Mouse (Mus musculus) left cerebral cortex, postnatal 36 days (tissue): ENCODE measurements around the gene Uqcc1. TPM values are rescaled to one million over a fixed set of nuclear protein-coding genes. Genes with fewer than 3 reads are reported as not detected.
"Not testable (repeated sequence)": the region's sequence is repeated elsewhere in the genome, so short reads cannot be mapped to it uniquely, and the experiment has no call there.

Experiments used
- DNase-seq, 2 experiments: peaks; one replicate each; pipeline ENCODE4 v3.0.0; 2021 to 2022; ENCODE audit warnings: low spot score in 2 of 2, mixed read lengths in 1 of 2
- intact Hi-C: fragments of 180-260 bp; cut with DNase I; formaldehyde crosslinking; loops from one replicate; pipeline ENCODE4 v1.15.1; 2025
- total RNA-seq, 2 experiments: library from RNA; stranded (reverse); gene quantifications; 2 replicates each; pipeline ENCODE4 v1.2.3; 2021

Gene Uqcc1
- total RNA-seq, 2 experiments from 2014 or later = 66.0 to 70.6 TPM

DNA sequence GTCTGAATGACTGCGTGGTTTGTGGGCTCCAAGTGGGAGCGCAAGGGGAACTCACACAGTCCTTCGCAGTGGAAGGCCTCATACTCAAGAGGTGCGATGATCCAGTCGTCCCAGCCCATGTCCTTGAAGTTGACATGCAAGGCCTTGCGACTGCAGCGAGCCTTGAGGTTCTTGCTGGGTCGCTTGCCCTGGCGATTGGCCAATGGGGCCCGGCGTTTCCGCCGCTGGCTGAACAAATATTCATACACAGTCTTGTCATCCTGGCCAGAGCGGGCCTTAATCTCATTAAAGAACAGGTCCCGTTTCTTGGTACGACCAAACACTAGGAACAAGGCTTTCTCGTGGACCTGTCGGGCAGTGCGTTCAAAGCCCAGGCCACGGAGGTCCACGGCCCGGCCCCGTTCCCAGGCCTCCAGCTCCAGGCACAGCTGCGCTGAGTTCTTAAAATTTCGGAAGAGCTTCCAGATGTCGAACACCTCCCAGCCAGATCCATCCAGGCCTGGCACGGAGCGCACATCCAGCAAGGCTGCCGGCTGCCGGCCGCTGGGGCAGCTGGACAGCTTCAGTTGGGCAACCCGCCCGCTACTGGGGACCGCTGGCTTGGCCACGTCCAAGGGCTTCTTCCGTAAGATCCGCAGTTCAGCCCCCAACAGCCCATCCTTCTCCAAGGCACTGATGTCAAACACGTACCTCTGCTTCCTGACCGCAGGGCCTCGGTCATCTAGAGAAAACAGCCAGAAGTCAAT lies 11.8 kb upstream of the Uqcc1 start:
- no peak for DNase-seq
- intact Hi-C loops = no loop called here

DNA sequence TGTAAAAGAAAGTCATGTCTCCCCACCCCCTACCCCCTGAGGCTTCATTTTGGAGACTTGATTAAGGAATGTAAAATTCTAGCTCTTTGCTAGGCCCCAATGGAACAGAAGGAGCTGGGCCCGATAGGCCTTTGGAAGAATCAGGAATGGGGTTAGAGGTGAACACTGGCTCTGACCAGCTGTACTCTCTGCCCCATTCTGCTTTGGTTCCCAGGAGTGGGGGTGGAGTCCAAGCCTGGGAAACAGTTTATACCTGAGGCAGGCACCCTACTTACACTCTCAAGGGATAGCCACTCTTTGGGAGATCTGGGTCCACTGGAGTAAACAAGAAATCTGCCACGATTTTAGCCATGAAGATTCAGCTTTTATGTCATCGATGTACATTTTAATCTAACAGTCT lies 10.6 kb upstream of the Uqcc1 start, which contains the start of gene Gm15557:
Gene Gm15557, plus strand, starts transcription at position 48 of the 400 bp plus-strand sequence.
- intact Hi-C loops = no loop called here
- DNase-seq = no peak

DNA sequence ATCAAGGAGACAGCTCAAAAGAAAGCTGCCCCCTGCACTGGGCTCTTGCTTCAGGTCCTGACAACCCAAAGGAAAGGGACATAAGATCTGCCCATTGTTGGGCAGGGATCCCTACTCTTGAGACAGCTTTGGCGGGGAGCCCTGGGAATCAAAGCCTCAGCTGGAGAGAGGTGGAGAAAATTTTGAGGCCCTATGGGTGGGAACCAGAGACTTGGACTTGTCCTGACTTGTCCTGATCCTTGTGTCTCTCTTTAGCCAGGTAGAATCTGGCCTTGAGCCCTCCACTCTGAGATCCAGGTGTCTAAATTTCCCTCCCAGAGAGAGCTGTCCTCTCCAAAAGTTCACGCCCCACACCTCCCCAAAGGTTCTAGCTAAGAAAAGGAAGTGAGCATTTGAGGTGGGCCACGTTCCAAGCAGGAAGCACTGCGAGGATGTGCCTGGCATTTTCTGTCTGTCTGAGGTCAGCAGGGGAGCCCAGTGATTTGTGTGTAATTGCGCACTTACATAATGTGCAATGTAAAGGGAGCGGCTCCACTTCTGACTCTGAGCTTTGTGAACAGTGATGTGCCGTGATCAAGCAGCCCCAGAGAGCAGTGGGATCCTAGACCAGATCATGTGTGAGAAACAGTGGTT lies 9.9 kb upstream of the Uqcc1 start:
- no peak for DNase-seq
- intact Hi-C loops = no loop called here

DNA sequence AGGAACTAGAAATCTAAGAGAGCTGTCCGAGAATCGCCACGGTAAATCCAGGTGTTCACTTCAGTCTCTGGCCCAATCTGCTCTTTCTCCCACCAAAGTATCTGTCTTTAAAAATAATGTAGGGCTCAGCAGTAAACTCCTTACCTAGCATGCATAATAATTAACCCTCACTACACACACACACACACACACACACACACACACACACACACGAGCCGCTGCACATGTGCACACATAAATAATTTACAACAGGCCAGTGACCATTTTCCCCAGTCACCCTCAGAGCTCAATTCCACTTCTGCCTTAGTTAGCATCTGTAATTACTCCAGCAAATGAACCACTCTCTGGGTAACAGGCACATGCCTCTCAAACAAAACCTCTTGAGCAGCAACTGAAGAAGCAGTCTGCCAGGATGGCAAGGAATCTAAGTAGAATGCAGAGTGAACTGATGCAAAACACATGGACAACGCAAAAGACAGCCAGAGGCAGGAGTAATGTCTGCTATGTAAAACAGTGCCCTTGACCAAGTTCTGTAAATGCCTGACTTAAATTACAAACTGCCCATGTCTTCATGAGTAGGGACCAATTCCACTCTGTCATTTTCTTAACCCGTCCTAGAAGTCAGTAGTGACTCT lies 1.3 kb downstream of the Uqcc1 start:
- DNase-seq = no peak
- intact Hi-C loops = no loop called here

DNA sequence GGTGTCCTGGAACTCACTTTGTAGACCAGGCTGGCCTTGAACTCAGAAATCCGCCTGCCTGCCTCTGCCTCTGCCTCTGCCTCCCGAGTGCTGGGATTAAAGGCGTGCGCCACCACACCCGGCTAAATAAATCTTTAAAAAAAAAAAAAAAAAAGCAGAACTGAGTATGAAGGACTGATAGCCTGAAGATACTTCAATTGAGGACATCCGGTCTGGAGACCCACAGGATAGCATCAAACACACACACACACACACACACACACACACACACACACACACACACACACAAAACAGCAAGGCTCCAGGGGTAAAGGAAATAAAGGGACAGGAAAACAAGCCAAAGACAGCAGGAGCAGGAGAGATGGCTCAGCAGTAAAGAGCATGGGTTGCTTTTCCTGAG lies 4.9 kb downstream of the Uqcc1 start:
- DNase-seq, intact Hi-C loops: not testable (repeated sequence)

GRCm38 (mm10) chr2:155923143-155923542 lies 7.0 kb downstream of the Uqcc1 start:
- intact Hi-C loops = no loop called here
- DNase-seq = no peak

DNA sequence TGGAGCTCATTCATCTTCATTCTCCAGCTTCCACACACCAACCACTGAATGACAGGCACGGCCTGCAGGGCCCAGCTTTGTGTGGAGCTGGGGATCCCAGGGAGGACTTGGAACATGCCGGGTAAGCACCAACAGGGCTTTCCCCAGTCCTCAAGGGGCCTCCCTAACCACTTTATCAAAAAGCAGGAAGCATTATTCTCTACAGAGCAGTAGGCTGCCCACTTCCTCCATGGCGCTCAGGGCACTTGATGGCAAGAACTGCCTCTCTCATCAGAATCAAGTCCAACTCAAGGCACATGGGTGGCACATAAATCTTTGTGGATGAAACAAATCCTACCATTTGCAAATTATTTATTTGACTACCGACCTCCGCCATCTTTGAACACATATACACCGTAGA lies 15.4 kb downstream of the Uqcc1 start:
- intact Hi-C loops = no loop called here

DNA sequence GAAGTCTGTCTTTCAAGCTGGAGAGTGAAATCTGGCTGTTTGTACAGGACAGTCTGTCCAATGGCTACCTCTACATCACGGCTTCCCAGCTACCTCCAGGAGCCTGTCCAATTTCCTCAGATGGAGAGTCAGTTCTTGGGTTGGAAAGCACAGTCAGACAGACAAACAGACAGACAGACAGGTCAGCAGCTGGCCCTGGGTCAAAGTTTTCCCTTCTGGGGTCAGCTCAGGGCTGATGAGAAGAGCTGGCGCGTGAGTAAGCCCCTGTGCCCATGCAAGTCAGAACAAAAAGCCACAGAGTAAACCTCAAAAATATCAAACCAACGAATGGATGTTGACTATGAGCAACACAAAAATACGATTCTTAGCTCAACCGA lies 26.5 kb downstream of the Uqcc1 start:
- no peak for DNase-seq
- intact Hi-C loops = no loop called here

More for the DNA sequence above, 15.4 kb downstream of the Uqcc1 start:
- no peak for DNase-seq

DNA sequence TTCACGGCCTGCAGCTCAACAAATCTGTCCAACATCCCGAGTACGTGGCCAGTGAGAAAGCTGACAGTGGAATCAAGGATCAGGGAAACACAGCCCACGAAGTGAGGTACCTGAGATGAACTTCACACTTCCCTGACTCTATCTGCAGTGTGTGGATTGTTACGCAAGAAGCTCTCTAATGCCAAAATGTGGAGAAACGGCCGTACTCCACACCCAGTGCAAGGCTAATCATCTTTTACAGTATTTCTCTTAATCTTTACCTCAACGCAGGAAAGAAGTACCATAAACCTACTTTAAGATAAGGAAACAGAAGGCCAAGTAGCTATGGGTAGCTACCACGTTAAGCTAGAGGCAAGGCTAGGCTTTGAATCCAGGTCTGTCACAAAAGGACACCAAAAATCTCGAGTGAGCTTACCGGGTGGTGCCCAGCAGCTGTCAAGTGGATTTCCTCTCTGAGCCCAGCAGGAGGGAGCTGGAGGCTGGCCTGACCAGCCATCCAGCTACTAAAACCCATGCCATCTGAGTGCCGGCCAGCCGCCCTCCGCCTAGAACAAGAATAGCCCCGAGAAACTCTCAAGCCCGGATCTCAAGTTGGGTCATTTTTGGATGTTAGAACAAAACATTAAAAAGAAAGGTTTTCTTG lies 27.0 kb downstream of the Uqcc1 start:
- intact Hi-C loops = no loop called here
- no peak for DNase-seq

GRCm38 (mm10) chr2:155895046-155895735 lies 34.9 kb downstream of the Uqcc1 start:
- intact Hi-C loops = no loop called here
- no peak for DNase-seq

DNA sequence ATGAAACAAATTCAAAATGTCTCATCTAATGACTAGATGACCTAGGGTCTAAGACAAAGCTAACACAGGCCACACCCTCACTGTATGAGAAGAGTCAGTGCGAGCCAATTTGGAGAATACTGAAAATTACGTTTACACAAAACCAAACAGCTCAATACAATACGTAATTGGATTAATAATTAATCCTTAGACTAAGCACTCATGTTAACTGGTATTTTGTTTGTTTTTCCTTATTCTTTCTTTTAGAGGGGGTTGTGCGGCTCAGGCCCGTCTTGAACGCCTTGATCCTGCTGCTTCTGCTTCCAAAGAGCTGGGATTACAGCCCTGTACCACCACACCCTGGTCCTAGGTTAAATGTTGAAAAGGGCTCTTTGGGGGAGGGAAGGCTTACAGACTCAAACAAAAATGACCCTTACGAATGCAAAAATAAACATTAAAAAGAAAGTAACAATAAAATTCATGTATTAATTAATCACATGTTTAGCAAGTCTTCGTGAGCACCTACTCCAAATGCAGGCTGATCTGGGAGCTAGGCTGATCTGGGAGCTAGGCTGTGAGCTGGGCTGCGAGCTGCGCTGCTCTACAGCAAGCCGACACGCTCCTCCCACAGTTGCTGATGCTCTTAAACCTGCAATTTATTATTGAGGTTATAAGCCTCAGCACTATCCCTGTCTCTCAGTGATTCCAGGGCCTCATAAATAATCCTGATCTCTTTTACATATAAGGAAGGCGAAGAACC lies 35.6 kb downstream of the Uqcc1 start:
- intact Hi-C loops = no loop called here
- DNase-seq = no peak

DNA sequence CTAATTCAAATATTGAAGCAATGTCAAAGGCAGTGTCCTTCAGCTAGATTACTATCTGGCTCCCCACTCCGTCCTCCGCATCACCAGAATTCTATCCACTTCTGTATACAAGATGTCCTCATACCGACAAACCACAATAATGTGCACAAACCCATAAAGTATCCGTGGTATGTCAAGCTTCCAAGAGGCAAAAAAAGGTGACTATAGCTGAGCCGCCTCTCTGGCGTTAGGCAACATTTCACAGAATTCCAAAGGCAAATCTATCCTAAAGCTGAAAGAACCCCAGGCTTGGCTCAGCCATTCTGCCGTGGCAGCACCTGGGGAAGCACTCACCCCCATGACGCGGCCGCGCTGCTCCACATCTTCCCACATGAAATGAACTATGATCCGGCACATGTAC lies 43.3 kb downstream of the Uqcc1 start:
- no peak for DNase-seq
- intact Hi-C loops = no loop called here

DNA sequence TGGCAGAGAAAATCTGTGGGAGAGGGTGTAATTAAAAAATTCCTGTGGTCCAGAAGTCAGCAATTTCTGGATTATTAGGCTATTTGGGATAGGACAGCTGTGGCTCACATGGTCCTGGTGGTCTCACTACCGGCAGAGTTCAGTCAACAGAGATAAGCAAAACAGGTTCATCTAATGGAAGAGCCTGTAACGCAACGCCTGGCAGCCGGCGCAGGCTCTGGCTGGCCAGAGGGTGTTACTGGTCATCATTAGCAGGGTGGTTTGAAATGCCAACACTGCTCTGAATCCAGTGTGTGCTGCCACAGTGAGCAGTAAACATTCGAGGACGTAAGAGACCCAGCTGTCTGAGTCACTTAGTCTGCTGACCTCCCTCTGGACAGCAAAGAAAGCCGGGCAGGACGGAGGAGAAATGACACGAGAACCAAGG lies 44.8 kb downstream of the Uqcc1 start:
- intact Hi-C loops = no loop called here

DNA sequence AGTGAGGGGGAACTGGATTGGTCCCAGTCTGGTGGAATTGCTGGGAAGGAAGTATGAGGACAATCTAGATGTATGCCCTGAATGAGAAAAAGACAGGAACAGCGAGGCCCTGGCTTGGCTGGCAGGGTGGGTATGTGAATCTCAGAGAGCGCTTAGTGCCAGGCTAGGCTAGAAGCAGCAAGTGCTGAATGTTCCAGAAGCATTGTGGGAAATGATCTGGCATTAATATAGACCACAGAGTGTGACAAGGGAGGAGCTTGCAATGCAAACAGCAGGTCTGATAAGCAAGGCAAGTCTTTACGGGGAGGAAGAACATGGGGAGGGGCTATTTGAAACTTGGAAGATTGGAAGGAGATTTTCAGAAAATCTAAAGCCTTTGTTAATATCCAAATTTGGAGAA lies 48.0 kb downstream of the Uqcc1 start:
- intact Hi-C loops = no loop called here
- no peak for DNase-seq

More for the DNA sequence above, 44.8 kb downstream of the Uqcc1 start:
- no peak for DNase-seq

DNA sequence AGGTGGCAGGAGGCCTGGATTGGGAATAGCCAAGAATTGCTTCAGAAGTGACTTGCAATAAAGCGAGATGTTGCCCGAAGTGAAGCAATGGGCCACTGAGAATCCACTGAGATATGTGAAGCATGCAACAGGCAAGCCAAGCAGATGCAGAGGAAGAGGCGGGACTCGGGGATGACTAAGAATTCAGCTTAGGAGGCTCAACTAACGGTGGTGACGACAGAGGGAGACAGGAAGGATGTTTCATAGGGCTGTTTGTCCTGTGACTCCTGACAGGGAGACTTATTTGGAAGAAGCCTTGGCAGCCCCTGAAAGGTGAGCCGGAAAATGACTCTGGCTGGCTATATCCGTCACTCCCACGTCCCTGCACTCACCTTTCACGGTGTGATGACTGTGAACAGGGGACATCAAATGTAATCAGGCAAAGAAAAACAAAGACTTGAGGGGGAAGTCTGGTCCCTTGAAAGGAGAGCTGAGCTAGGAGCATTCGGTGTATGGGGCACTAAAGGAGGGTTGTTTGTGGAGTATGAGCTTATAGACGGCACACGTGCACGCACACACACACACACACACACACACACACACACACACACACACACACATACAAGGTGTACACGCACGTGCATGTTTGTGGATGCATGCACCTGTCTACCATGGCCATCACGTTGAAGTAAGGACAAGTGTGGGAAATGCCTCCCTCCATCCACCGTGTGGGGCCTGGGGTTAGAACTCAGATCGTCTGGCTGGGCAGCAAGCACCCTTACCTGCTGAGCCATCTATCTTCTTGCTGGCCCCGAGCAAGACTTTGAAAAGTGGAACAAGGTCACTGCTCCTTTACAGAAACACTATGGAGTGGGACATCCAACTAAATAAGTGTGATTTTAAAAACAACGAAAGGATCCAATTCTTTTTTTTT lies 50.9 kb downstream of the Uqcc1 start:
- DNase-seq = no peak
- intact Hi-C loops = no loop called here

DNA sequence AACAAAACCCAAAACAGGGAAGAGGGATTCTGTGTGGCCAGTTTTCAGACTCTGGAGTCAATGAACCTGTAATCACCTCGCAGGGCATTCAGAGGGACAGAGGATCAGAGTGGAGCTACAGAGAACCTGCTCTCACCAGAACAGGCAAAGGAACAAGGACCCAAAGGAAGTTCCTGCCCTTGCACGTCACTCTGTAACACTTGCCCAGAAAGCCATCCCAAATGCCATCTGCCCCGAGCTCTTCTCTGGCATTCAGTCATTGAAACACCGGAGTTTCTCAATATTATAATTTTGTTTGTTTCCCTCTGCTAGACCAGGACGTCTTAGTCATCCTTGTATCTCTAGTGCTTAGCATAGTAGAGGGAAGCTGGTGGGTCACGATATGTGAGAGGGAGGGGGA lies 56.5 kb downstream of the Uqcc1 start:
- intact Hi-C loops = no loop called here

GRCm38 (mm10) chr2:155872930-155873507 lies 57.1 kb downstream of the Uqcc1 start:
- intact Hi-C loops = no loop called here
- no peak for DNase-seq

More for the DNA sequence above, 56.5 kb downstream of the Uqcc1 start:
- no peak for DNase-seq

- intact Hi-C loops = no loop called here
- DNase-seq = no peak
Observed at GRCm38 (mm10) chr2:155872486-155872885, 57.6 kb downstream of the Uqcc1 start.
